Mouse (Mus musculus) midbrain, embryonic 16.5 days (tissue): ENCODE measurements around the gene Slc5a11. TPM values are rescaled to one million over a fixed set of nuclear protein-coding genes. Genes with fewer than 3 reads are reported as not detected.

Experiments
- ATAC-seq: fragments of 200-750 bp; cut with Nextera tagmentation; 2 replicates; pipeline ENCODE4 v1.8.0; 2017; ENCODE audit warnings: moderate TSS enrichment
- H3K27ac ChIP-seq: fragments of 300-500 bp; sonication (generic); 2 replicates; pipeline ENCODE4 v1.5.1; 2014; ENCODE audit warnings: mild to moderate bottlenecking, low read length, mixed read lengths
- H3K27me3 ChIP-seq: fragments of 300-500 bp; sonication (generic); 2 replicates; pipeline ENCODE4 v1.6.1; 2014; ENCODE audit warnings: low read depth, low read length, mixed read lengths; ENCODE audit not compliant: control insufficient read depth, insufficient read depth
- H3K36me3 ChIP-seq: fragments of 300-500 bp; sonication (generic); 2 replicates; pipeline ENCODE4 v1.6.1; 2014; ENCODE audit warnings: mild to moderate bottlenecking, low read length, moderate library complexity, mixed read lengths; ENCODE audit not compliant: control insufficient read depth, insufficient read depth
- H3K4me1 ChIP-seq: fragments of 300-500 bp; sonication (generic); 2 replicates; pipeline ENCODE4 v1.6.1; 2014; ENCODE audit warnings: mild to moderate bottlenecking, low read length, mixed read lengths; ENCODE audit not compliant: control insufficient read depth, insufficient read depth
- H3K4me2 ChIP-seq: fragments of 300-500 bp; sonication (generic); 2 replicates; pipeline ENCODE4 v1.6.1; 2014; ENCODE audit warnings: mild to moderate bottlenecking, low read length, mixed read lengths
- H3K4me3 ChIP-seq: fragments of 300-500 bp; sonication (generic); 2 replicates; pipeline ENCODE4 v1.5.1; 2014; ENCODE audit warnings: low read depth, mild to moderate bottlenecking, low read length, moderate library complexity, mixed read lengths
- H3K9ac ChIP-seq: fragments of 300-500 bp; sonication (generic); 2 replicates; pipeline ENCODE4 v1.6.1; 2014; ENCODE audit warnings: low read depth, low read length, mixed read lengths
- H3K9me3 ChIP-seq: fragments of 300-500 bp; sonication (generic); replicated peaks from 2 replicates; pipeline ENCODE4 v1.6.1; 2014; ENCODE audit warnings: mild to moderate bottlenecking, low read length, mixed read lengths; ENCODE audit not compliant: control insufficient read depth, poor library complexity, severe bottlenecking
- WGBS: fragments of 180-500 bp; shearing (Covaris S2); extraction: QIAGEN DNeasy Blood & Tissue Kit; methylation state at CpG from one replicate; pipeline ENCODE4 v1.1.7; 2014; 5-methylcytosine and 5-hydroxymethylcytosine counted together
- polyA plus RNA-seq: library from polyadenylated mRNA; unstranded; fragments of >200 nt; fragmentation: Nextera tagmentation; extraction: Ambion mirVana; gene quantifications from 2 replicates; pipeline ENCODE4 v1.2.1, GENCODE M21; 2015

The Slc5a11 gene
- polyA plus RNA-seq, 1 experiment from 2014 or later = 0.30 TPM

DNA sequence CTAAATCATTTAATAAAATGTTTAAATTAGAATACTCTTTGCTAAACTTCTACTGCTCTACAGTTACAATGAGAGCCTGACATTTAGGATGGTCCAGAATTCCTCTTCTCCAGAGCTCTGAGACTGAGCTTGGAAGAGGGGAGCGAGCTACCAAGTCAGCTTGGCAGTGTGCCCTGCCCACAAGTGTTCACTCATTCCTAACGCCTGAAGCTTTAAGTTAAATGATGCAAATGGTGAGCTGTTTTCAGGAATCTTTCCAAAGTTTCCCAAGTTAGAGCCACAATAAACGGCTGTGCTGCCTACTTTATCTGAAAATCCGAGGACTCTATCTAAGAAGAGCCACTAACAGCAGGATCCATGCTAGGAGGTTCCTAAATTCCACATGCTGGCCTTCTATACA is 69.2 kb downstream of the Slc5a11 start:
- Histone ChIP-seq H3K36me3 (peaks cover 18% of the 10 kb centered on the region), H3K9me3 (no peaks in the 10 kb centered on the region)
- no peak for ATAC-seq

GRCm38 (mm10) chr7:123285896-123286295 is 71.3 kb downstream of the Slc5a11 start:
- no peak for ATAC-seq
- H3K27ac ChIP-seq = no peak overlapping the region
- H3K9me3 ChIP-seq = no peaks in the 10 kb centered on the region
- WGBS = 96% methylated on average over 5 of the region's 5 CpGs
- no peaks in the 10 kb centered on the region for H3K4me1 ChIP-seq
- no peaks in the 10 kb centered on the region for H3K27me3 ChIP-seq
- no peak overlapping the region for H3K4me2 ChIP-seq
- H3K36me3 ChIP-seq = peaks cover 14% of the 10 kb centered on the region
- H3K9ac ChIP-seq = no peak overlapping the region
- no peak overlapping the region for H3K4me3 ChIP-seq

More for the DNA sequence above, 69.2 kb downstream of the Slc5a11 start:
- Histone ChIP-seq H3K9ac (no peak overlapping the region), H3K4me3 (no peak overlapping the region), H3K27ac (no peak overlapping the region), H3K27me3 (no peaks in the 10 kb centered on the region), H3K4me1 (no peaks in the 10 kb centered on the region), H3K4me2 (no peak overlapping the region)
- WGBS = 75% methylated on average over 4 of the region's 4 CpGs

DNA sequence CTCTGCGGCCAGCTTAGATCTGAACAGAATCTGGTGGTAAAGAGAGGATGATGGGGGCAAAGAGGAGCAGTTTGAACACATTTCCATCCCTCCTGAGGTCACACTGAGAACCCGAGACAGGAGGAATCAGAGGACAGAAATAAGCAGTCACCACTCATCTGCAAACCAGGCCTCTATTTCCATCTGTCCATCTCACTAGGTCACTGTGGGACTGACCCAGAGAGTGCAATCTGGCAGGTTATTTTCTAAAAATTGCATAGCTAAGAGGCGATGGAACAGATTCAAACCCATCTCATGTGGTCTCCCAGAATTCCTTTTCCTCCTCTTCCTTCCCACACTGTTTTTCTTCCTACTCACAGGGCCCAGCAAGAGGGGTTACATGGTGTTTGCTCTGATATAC is 73.3 kb downstream of the Slc5a11 start:
- H3K9me3 ChIP-seq = no peaks in the 10 kb centered on the region
- H3K27me3 ChIP-seq = no peaks in the 10 kb centered on the region
- no peak overlapping the region for H3K4me2 ChIP-seq
- H3K9ac ChIP-seq = no peak overlapping the region
- 90% methylated on average over 3 of the region's 3 CpGs for WGBS
- no peak overlapping the region for H3K27ac ChIP-seq
- H3K4me3 ChIP-seq = no peak overlapping the region
- no peak for ATAC-seq
- no peaks in the 10 kb centered on the region for H3K4me1 ChIP-seq
- H3K36me3 ChIP-seq = peaks cover 22% of the 10 kb centered on the region

DNA sequence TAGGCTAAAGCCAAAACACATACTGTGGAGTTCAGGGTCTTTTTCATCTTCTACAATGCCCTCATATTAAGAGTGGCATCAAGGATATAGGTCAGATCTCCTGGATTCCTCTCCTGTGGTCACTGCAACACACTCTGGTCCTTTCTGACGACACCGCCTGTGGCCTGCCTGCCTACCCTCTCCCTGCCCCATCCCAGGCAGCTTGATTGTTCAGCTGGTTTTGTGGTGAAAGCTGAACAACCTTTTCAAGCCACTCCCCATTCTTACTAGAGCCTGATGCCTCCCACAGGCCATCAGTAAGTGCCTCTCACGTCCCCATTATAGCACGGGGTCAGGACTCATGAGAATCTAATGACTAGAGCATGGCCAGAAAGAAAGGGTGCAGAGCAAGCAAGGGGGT is 74.6 kb downstream of the Slc5a11 start:
- H3K36me3 ChIP-seq = peaks cover 22% of the 10 kb centered on the region
- H3K4me2 ChIP-seq = no peak overlapping the region
- WGBS = 79% methylated on average over 4 of the region's 4 CpGs
- no peak overlapping the region for H3K4me3 ChIP-seq
- no peaks in the 10 kb centered on the region for H3K4me1 ChIP-seq
- no peak overlapping the region for H3K9ac ChIP-seq
- no peaks in the 10 kb centered on the region for H3K9me3 ChIP-seq
- no peak for ATAC-seq
- no peaks in the 10 kb centered on the region for H3K27me3 ChIP-seq
- H3K27ac ChIP-seq = no peak overlapping the region

DNA sequence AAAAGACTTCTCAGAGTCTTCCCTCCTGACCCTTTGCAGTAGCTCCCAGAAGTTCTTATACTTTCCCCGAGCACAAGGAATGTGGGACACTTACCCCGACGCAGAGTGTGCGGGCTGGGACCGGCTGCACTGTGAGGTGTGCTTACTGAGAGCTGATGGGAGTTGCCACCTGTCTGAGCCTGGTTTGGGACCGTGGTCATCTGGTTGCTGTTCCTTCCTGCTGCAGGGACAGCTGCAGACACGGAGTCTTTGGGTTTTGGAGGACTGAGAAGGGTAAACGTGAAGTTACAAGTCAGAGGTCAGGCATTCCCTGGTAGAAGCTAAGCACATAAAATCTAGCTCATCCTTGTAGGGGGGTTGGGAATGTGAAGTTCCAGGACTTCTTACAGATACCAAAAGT is 77.4 kb downstream of the Slc5a11 start:
- Histone ChIP-seq H3K27me3 (no peaks in the 10 kb centered on the region), H3K36me3 (peaks cover 11% of the 10 kb centered on the region; the same call in 1 of the 2 replicates), H3K4me2 (no peak overlapping the region), H3K4me3 (no peak overlapping the region), H3K9me3 (no peaks in the 10 kb centered on the region), H3K9ac (no peak overlapping the region), H3K27ac (no peak overlapping the region), H3K4me1 (no peaks in the 10 kb centered on the region)
- no peak for ATAC-seq
- 93% methylated on average over 8 of the region's 8 CpGs for WGBS

- ATAC-seq = no peak
- Histone ChIP-seq H3K27me3 (no peaks in the 10 kb centered on the region), H3K4me2 (no peak overlapping the region), H3K4me1 (no peaks in the 10 kb centered on the region), H3K36me3 (peaks cover 11% of the 10 kb centered on the region; the same call in 1 of the 2 replicates), H3K4me3 (no peak overlapping the region), H3K9me3 (no peaks in the 10 kb centered on the region), H3K27ac (no peak overlapping the region), H3K9ac (no peak overlapping the region)
- WGBS = 92% methylated on average over 7 of the region's 7 CpGs
These were observed 79.3 kb downstream of the Slc5a11 start for GRCm38 (mm10) chr7:123293898-123294297.

GRCm38 (mm10) chr7:123295423-123295822 is 80.8 kb downstream of the Slc5a11 start:
- no peak overlapping the region for H3K27ac ChIP-seq
- ATAC-seq = no peak
- H3K27me3 ChIP-seq = no peaks in the 10 kb centered on the region
- no peaks in the 10 kb centered on the region for H3K4me1 ChIP-seq
- no peak overlapping the region for H3K4me3 ChIP-seq
- H3K36me3 ChIP-seq = peaks cover 14% of the 10 kb centered on the region; the same call in 1 of the 2 replicates
- no peak overlapping the region for H3K4me2 ChIP-seq
- H3K9ac ChIP-seq = no peak overlapping the region
- H3K9me3 ChIP-seq = no peaks in the 10 kb centered on the region
- WGBS = 74% methylated on average over 7 of the region's 7 CpGs

DNA sequence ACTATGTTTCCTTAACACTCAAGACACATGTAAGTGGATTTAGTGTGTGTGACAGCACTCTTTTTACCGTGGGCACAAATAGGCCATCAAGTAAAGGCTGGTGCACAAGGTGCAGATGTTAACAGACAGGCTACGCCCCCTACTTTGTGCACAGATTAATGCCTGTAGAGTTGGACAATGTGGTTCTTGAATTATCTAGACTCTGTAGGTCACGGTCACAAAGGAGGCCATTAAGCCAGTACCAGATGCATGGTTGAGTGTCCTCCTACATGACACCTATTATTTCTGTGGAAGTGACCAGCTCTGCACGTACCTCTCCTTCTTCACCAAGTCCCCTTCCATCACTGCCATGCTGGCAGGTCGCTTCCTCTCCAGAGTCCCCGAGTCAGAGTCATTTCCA is 81.5 kb downstream of the Slc5a11 start:
- Histone ChIP-seq H3K27ac (no peak overlapping the region), H3K27me3 (no peaks in the 10 kb centered on the region), H3K9ac (no peak overlapping the region), H3K9me3 (no peaks in the 10 kb centered on the region), H3K4me3 (no peak overlapping the region), H3K36me3 (peaks cover 14% of the 10 kb centered on the region; the same call in 1 of the 2 replicates), H3K4me1 (no peaks in the 10 kb centered on the region), H3K4me2 (no peak overlapping the region)
- ATAC-seq = no peak
- 66% methylated on average over 6 of the region's 6 CpGs for WGBS

GRCm38 (mm10) chr7:123298225-123298624 is 83.6 kb downstream of the Slc5a11 start:
- Histone ChIP-seq H3K27me3 (no peaks in the 10 kb centered on the region), H3K9me3 (no peaks in the 10 kb centered on the region), H3K27ac (no peak overlapping the region), H3K4me1 (no peaks in the 10 kb centered on the region), H3K4me2 (no peak overlapping the region), H3K9ac (no peak overlapping the region), H3K4me3 (no peak overlapping the region), H3K36me3 (peaks cover 7% of the 10 kb centered on the region; the same call in 1 of the 2 replicates)
- ATAC-seq = no peak
- WGBS = 77% methylated on average over 3 of the region's 3 CpGs
